Comparison of ENCODE assay signal across 13 mouse cellular contexts in genomic region chr5:139665375-139665774, GRCm38 (mm10).
"Had no signal": no experiment of that assay in that cellular context is flagged by ENCODE, and none has a peak within 500 bp of the region (broad histone marks: within the 10 kb centered on the region; RNA-seq: fewer than 3 reads in every experiment).

No protein-coding gene starts in this region.

- H3K4me1 ChIP-seq: liver, embryonic 13.5 days had no signal

- H3K4me2 ChIP-seq: limb, embryonic 15.5 days; liver, embryonic 13.5 days; midbrain, embryonic 13.5 days; neural tube, embryonic 15.5 days had no signal

- ATAC-seq: midbrain, embryonic 13.5 days had no signal

- H3K27ac ChIP-seq: limb, embryonic 15.5 days; liver, embryonic 13.5 days; midbrain, embryonic 13.5 days; neural tube, embryonic 15.5 days had no signal

- H3K9ac ChIP-seq: limb, embryonic 15.5 days; liver, embryonic 13.5 days; midbrain, embryonic 13.5 days; neural tube, embryonic 15.5 days had no signal

- H3K36me3 ChIP-seq: limb, embryonic 15.5 days; liver, embryonic 13.5 days; midbrain, embryonic 13.5 days; neural tube, embryonic 15.5 days had no signal

- DNase-seq: kidney, adult 11 months; kidney, postnatal 14 days; layer of hippocampus, postnatal 36 days; liver, embryonic 13.5 days; lung, adult 18-20 months; right cerebral cortex, adult 18-20 months; right cerebral cortex, postnatal 25 days; thymus, adult 2 months; thymus, postnatal 25 days had no signal

- H3K4me3 ChIP-seq: limb, embryonic 15.5 days; liver, embryonic 13.5 days; midbrain, embryonic 13.5 days; myocyte; neural tube, embryonic 15.5 days had no signal

- H3K9me3 ChIP-seq: limb, embryonic 15.5 days; liver, embryonic 13.5 days; midbrain, embryonic 13.5 days; neural tube, embryonic 15.5 days had no signal
